Mouse (Mus musculus) inflammation-experienced regulatory T-cells, adult 16 weeks (primary cell): Measurements from ENCODE around the gene Olfr872. TPM values are rescaled to one million over a fixed set of nuclear protein-coding genes. Genes with fewer than 3 reads are reported as not detected.

Source experiments
- polyA plus RNA-seq: library from polyadenylated mRNA; unstranded; fragments of 100-300 nt; shearing (Covaris generic); gene quantifications from one replicate; pipeline ENCODE4 v1.2.1, GENCODE M21; 2017

The Olfr872 gene
- polyA plus RNA-seq = not detected

DNA sequence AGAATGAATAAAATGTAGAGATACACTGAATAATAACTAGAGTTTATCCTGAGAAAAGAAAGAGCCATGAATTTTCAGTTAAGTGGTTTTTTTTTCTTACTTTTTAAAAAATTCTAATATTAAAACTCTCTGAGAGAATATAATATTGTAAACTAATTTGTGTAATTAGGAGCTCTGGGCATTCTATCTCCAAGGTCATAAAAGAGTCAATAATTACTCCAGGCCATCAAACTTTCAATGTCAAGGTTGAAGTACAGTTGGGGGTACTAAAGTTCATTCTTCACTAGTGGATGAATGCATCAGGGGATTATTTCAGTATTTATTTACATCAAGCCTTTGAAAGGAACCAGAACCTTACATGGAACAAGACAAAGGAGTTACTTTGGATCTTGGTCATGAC is at the start of gene Olfr872:
Gene Olfr872, plus strand, starts transcription at position 301 of the 400 bp plus-strand sequence.

GRCm38 (mm10) chr9:20211907-20212306 is 25.0 kb upstream of the Olfr872 start, which contains the start of gene Olfr871:
Olfr871 (plus strand) TSS chr9:20212207.

DNA sequence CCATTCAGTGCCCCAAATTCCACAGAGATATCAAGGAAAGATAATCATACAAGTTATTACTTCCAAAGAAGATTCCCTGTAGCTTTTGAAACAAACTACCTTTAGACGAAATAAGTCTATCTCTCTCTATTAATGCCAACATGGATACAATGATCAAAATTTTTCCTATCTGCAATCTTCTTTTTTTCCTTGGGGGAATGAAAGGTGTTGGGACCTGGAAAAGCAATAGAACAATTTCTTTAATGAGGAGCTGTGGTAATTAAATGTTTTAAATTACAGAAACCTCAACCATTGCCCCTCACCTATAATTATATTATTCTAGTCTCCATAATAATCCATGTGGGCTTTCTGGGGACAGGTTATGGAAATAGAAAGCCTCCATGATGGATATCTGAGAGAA is 45.1 kb downstream of the Olfr872 start, which contains the start of gene Olfr39:
Gene Olfr39, plus strand, starts transcription at position 301 of the 400 bp plus-strand sequence.

DNA sequence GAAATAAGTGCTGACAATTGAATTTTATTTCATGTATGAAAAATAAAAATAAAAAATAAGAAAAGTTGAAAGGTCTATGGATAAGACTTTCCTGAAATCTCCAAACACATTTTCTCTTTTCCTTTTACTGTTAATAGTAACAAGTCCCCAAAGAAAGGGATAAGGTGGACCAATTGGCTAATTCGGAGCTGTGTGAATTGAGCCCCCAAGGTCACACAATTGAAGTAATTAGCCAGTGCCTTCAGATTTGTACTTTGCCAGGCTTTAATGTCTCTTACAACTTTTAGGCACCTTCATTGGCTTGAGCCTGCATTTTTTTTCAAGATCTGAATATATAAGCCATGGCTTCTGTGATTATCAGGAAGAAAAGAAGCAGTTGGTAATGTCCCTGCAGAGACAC is 61.3 kb downstream of the Olfr872 start, which contains the start of gene Olfr873:
Gene Olfr873, plus strand, starts transcription at position 301 of the 400 bp plus-strand sequence.

Other genes starting within 250 kb of the Olfr872 start
- not detected for gene Olfr866, start 209.1 kb upstream of the Olfr872 start, polyA plus RNA-seq
- gene Olfr867, start 179.6 kb upstream of the Olfr872 start, polyA plus RNA-seq = not detected
- gene Olfr868, start 138.5 kb upstream of the Olfr872 start, polyA plus RNA-seq = not detected
- not detected for gene Olfr869, start 108.1 kb upstream of the Olfr872 start, polyA plus RNA-seq
- gene Olfr870, start 63.1 kb upstream of the Olfr872 start, polyA plus RNA-seq = not detected
- not detected for gene Olfr871, start 24.9 kb upstream of the Olfr872 start, polyA plus RNA-seq
- not detected for gene Olfr39, start 45.2 kb downstream of the Olfr872 start, polyA plus RNA-seq
- gene Olfr873, start 61.4 kb downstream of the Olfr872 start, polyA plus RNA-seq = not detected
- gene Olfr18, start 99.0 kb downstream of the Olfr872 start, polyA plus RNA-seq = not detected
- 35.3 TPM for gene Zfp560, start 148.1 kb downstream of the Olfr872 start, polyA plus RNA-seq
- gene Zfp26, start 223.0 kb downstream of the Olfr872 start, polyA plus RNA-seq = 33.1 TPM